Mouse (Mus musculus): ENCODE results near the gene Als2cr12.
A peak's percentile ranks its signal among the peaks of the same experiment; 100 is the strongest.
"Not testable (repeated sequence)": the region's sequence is repeated elsewhere in the genome, so short reads cannot be mapped to it uniquely, and the experiment has no call there.

The Als2cr12 gene

DNA sequence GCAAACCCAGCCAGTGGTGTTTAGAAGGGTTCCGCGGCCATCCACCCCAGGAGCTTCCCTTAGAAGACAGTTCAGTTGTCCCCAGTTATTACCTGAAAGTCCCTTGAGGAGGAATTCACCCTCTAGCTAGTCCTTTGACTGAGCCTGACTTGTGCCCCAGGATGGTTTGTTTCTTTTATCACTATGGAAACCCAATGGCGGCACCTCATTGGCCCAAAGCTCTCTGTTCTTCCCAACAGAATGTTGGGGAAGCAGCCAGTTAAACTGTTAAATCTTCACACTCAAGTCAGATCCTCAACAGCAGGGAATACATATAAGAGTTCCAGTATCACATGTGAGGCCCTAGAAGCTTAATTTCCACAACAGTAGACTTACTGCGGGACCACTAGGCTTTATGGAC is at the start of gene Als2cr12:
Als2cr12 (minus strand) TSS at position 180 of the 400 bp plus-strand sequence.
- DNase-seq (ENCODE audit: low spot score), result not testable (repeated sequence)

DNA sequence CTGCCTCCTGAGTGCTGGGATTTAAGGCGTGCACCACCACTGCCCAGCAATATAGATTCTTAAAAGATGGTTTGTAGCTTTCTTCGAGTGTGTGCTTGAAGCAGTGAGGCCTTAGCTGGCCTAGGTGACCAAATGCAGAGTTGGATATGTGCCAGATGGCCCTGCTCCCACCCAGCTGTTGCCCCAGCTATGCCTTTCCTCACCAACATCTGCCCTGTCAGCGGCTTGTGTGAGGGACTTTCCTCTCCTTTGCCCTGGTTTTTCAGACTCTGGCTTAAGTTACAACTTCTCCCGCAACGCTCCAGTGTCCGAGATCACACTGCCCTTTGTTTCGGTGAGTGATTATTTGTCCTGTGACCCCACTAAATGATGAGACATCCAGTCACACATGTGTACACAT is 48.9 kb upstream of the Als2cr12 start:
- no peak for DNase-seq (ENCODE audit: low spot score)

GRCm38 (mm10) chr1:58743252-58743651 is 47.5 kb upstream of the Als2cr12 start:
- DNase-seq (ENCODE audit: low spot score), result peak; percentile 21

DNA sequence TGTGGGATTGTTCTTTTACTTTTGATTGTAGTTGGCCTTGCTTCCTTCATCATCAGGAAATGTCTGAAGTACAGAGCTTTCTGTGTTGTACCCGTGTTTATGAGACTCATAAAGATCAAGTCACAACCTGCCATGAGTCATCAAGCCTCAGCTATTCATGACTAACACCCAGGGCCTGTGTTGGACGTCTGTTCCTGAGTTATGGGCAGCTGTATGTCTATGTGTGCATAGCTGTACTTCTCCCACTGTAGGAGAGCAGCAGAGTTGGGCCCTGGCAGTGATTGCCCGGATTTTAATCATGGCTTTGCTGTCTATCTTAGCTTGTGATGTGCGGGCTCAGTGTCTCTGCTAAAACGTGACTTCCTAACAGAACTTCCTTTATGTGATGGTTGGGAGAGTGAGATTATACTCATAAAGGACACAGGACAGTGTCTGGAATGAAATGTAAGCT is 46.8 kb upstream of the Als2cr12 start:
- no peak for DNase-seq (ENCODE audit: low spot score)

DNA sequence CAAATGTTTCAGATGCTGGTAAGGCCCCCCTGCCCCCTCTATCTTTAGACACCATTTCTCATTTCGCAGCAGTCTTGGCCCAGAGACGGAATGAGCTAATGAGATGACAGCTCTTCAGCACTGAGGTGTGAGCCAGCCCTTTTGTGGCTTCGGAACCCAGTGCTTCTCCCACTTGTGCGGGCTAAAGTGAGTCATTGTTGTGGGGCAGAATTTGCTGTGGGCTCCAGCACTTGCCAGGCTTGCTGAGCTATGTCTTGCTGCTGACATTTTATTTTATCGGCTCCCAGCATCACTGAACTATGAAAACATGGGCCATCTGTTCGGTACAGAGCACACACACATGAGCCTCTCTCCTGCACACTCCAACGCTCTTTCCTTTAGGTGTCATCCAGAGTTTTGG is 43.7 kb upstream of the Als2cr12 start:
- DNase-seq (ENCODE audit: low spot score), result no peak

- no peak for DNase-seq (ENCODE audit: low spot score)
These were observed 41.2 kb upstream of the Als2cr12 start for GRCm38 (mm10) chr1:58736968-58737367.

- DNase-seq (ENCODE audit: low spot score), result no peak
These were observed 40.2 kb upstream of the Als2cr12 start for GRCm38 (mm10) chr1:58735962-58736361.

GRCm38 (mm10) chr1:58734043-58734920 is 38.5 kb upstream of the Als2cr12 start:
- no peak for DNase-seq (ENCODE audit: low spot score)

DNA sequence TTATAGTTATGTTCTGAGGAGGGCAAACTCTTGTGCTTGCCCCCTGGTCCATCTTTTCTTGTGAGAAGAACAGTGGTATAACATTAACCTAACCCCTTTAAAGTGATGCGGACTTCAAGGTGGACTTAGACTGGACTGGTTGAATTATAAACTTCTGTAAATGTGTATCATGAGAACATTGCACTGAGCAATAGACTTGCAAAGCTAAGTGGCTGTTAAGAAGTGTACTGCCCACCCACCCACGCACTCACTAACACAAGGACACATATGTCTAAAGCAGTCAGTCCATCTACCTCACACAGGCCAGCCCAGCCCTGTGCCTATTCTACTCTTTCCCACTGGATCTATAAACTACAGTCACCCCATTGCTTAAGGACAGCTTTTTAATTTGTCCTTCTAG is 37.8 kb upstream of the Als2cr12 start:
- peak; percentile 42 for DNase-seq (ENCODE audit: low spot score)

GRCm38 (mm10) chr1:58728590-58728868 is 32.7 kb upstream of the Als2cr12 start:
- DNase-seq (ENCODE audit: low spot score), result no peak

- no peak for DNase-seq (ENCODE audit: low spot score)
These were observed 32.2 kb upstream of the Als2cr12 start for GRCm38 (mm10) chr1:58727747-58728589.

- no peak for DNase-seq (ENCODE audit: low spot score)
These were observed 31.4 kb upstream of the Als2cr12 start for GRCm38 (mm10) chr1:58727019-58727746.

- DNase-seq (ENCODE audit: low spot score), result no peak
These were observed 30.0 kb upstream of the Als2cr12 start for GRCm38 (mm10) chr1:58725767-58726166.

DNA sequence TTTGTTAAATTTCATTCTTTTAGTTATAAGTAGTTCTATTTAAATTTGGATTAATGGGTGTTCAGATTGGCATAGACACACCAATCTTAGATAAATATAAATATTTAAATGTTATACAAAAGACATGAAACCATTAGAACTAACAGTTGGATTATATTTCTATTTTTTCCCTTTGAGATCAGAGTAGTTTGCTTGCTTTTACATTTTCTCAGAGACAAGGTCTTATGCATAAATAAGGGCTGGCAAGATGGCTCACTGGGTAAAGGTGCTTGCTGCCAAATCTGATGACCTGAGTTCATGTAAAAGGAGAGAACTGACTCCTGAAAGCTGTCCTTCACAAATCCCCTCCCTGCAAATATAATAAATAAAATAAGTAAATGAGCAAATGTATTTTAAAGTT is 29.3 kb upstream of the Als2cr12 start:
- DNase-seq (ENCODE audit: low spot score), result no peak

DNA sequence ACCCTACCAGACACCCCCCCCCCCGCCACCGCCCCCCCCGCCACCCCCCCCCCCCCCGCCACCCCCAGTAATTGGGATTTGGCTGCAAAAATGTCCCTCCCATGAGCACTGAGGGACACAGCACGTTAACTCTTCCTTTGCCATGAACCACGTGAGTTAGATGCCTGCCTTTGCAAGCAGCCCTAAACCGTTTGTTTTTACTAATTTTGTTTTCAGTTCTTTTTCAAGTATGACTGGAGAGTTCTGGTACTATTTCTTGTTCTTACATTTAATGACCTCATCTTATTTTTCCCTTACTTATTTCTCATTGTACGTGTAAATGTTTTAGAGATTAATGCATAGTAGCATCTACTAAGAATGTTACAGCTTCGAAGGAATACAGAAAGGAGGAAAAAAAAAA is 28.7 kb upstream of the Als2cr12 start:
- no peak for DNase-seq (ENCODE audit: low spot score)

- no peak for DNase-seq (ENCODE audit: low spot score)
These were observed 28.1 kb upstream of the Als2cr12 start for GRCm38 (mm10) chr1:58723809-58724405.

GRCm38 (mm10) chr1:58723062-58723808 is 27.4 kb upstream of the Als2cr12 start:
- DNase-seq (ENCODE audit: low spot score), result no peak

DNA sequence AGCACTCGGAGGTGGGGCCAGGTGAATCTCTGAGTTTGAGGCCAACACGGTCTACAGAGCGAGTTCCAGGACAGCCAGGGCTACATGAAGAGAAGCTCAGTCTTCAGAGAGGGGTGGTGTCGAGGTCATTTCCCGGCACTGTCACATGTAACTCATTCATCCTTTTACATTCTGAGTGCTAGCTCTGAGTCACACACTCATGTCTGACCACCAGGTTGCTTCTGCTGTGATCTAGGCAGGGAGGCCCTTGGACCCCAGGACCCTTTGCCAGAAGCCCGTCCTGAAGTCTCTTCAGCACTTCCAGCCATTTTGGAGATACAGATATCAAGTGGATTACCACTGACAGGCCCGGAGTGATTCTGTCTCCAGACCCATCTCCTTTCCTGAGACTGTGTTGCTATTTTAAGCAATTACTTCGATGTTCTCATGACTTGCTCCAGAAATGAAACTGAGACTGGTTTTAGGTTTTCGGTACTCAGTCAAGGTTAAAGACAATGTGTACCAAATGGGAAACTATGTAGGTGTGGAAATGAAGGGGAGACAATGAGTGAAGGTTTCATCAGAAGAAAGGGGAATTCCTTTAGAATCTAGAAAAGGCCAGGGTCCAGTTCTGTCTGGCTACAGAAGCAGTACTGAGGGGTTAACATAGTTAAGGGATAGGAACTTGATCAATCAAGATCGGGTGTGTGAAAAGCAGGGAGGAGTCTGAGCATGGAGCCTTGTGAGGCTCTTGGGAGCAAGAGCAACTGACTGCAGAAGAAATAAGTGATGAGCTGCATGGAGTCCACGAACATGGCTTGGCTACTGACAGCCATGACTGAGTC is 26.5 kb upstream of the Als2cr12 start:
- DNase-seq (ENCODE audit: low spot score), result no peak

- no peak for DNase-seq (ENCODE audit: low spot score)
These were observed 25.2 kb upstream of the Als2cr12 start for GRCm38 (mm10) chr1:58720988-58721387.

DNA sequence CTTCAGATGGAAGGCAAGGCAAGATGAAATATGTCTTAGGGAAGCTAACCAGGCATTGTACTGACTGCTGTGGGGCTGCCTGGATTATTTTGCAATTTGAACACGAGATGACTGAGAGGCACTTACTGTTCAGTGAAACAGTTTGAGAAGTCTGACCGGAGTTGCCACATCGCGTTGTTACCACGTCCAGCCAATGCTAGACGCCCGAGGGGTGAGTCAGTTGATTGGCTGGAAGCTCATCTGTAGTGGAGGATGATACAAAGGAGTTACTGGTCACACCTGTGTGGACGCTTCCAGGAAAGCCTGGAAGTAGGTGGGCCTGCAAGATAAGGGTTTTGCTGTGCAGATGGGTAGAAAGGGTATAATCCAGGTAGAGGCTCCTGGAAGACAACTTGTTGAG is 24.3 kb upstream of the Als2cr12 start:
- DNase-seq (ENCODE audit: low spot score), result peak; percentile 10
